In the genomic region with DNA sequence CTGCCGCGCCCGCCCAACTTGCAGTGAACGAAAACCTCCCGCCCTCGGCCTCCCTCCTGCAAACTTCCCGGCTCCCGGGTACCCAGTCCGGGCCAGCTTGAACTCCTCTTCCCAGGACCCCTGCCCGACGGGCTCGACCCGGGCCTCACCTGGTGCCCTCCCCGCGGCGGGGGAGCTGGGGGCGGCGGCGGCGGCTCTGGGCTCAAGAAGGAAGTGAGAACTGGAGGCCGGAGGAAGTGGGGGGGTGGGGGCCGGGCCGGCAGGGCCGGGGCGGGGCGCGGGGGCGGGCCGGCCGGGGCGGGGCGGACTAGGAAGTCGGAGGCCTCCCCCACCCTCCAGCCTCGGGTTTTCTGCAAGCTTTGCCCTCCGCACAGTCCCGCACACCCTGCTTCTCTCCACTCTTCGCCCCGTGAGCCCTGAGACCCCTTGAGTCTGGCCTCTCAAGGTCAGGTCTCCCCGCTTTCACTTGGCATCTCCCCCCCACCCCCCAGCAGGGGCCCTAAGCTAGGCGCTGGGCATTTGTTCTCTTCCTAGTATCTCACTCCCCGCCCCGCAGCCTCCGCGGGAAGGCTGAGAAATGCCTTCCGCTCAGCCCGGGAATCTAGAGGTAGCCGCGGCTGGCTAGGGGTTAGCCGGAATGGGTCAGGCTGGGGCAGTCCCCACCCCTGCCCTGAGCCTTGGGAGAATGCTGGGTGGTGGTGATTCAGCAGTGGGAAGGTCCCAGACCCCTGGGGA, we compare ENCODE assay signal across 8 mouse cellular contexts. TPM values are rescaled to one million over a fixed set of nuclear protein-coding genes. Genes with fewer than 3 reads are reported as not detected.
DNase-seq lines count a peak whose midpoint lies in the region; ATAC-seq and TF ChIP-seq lines count a peak whose summit lies in the region.

No protein-coding gene starts in this region.

- peak; percentile 88 for TF ChIP-seq POLR2A in bone marrow, adult 2 months (IDR thresholded peaks at IDR 0.05; ENCODE audit: borderline replicate concordance, control insufficient read depth, low read depth, low read length)

- peak overlapping the region; percentile 79 for H3K4me2 ChIP-seq in embryonic facial prominence, embryonic 15.5 days (replicated peaks)
- peak overlapping the region; percentile 98 for H3K4me2 ChIP-seq in liver, embryonic 15.5 days
- H3K4me2 ChIP-seq in stomach, embryonic 15.5 days = peak overlapping the region; percentile 88

- no peak for TF ChIP-seq CTCF in C2C12 (IDR thresholded peaks at IDR 0.05; ENCODE audit: control insufficient read depth, insufficient read depth, insufficient read length)
- TF ChIP-seq CTCF in bone marrow, adult 2 months (IDR thresholded peaks at IDR 0.05; ENCODE audit: control insufficient read depth, insufficient read depth, low read length) = no peak

- H3K4me1 ChIP-seq in bone marrow, adult 2 months (ENCODE audit: control insufficient read depth, insufficient read depth, low read length) = peaks cover 1% of the 10 kb centered on the region
- H3K4me1 ChIP-seq in embryonic facial prominence, embryonic 15.5 days = peaks cover 42% of the 10 kb centered on the region
- peaks cover 48% of the 10 kb centered on the region for H3K4me1 ChIP-seq in heart, embryonic 10.5 days
- peaks cover 73% of the 10 kb centered on the region for H3K4me1 ChIP-seq in liver, embryonic 15.5 days (replicated peaks)
- H3K4me1 ChIP-seq in stomach, embryonic 15.5 days = peaks cover 47% of the 10 kb centered on the region

- H3K79me3 ChIP-seq in C2C12 (ENCODE audit: low read depth) = peaks cover 42% of the 10 kb centered on the region

- peak overlapping the region; percentile 100 for H3K27ac ChIP-seq in bone marrow, adult 2 months (ENCODE audit: control insufficient read depth, insufficient read depth, low read depth, low read length, poor library complexity)
- peak overlapping the region; percentile 99 for H3K27ac ChIP-seq in embryonic facial prominence, embryonic 15.5 days (replicated peaks)
- peak overlapping the region; percentile 98 for H3K27ac ChIP-seq in heart, embryonic 10.5 days
- H3K27ac ChIP-seq in liver, embryonic 15.5 days (replicated peaks) = peak overlapping the region; percentile 98
- H3K27ac ChIP-seq in stomach, embryonic 15.5 days = peak overlapping the region; percentile 99

- peak overlapping the region; percentile 60 for H3K4me3 ChIP-seq in C2C12 (ENCODE audit: insufficient read depth, poor library complexity, severe bottlenecking)
- peak overlapping the region; percentile 98 for H3K4me3 ChIP-seq in bone marrow, adult 2 months (replicated peaks; ENCODE audit: control insufficient read depth, low read depth, low read length)
- peak overlapping the region; percentile 84 for H3K4me3 ChIP-seq in embryonic facial prominence, embryonic 15.5 days (replicated peaks)
- H3K4me3 ChIP-seq in heart, embryonic 10.5 days = peak overlapping the region; percentile 91
- peak overlapping the region; percentile 95 for H3K4me3 ChIP-seq in liver, embryonic 15.5 days (replicated peaks)
- peak overlapping the region; percentile 90 for H3K4me3 ChIP-seq in stomach, embryonic 15.5 days (replicated peaks)

- peak; percentile 87 for ATAC-seq in embryonic facial prominence, embryonic 15.5 days (ENCODE audit: insufficient number of reproducible peaks, low FRiP score, low TSS enrichment, low read depth)
- peak; percentile 80 for ATAC-seq in liver, embryonic 15.5 days (ENCODE audit: insufficient read depth)
- ATAC-seq in stomach, embryonic 15.5 days (ENCODE audit: insufficient read depth, low FRiP score, low read depth) = peak; percentile 79

- H3K9me3 ChIP-seq in embryonic facial prominence, embryonic 15.5 days (replicated peaks) = no peaks in the 10 kb centered on the region
- H3K9me3 ChIP-seq in heart, embryonic 10.5 days = no peaks in the 10 kb centered on the region
- H3K9me3 ChIP-seq in liver, embryonic 15.5 days (replicated peaks) = no peaks in the 10 kb centered on the region
- no peaks in the 10 kb centered on the region for H3K9me3 ChIP-seq in stomach, embryonic 15.5 days

- DNase-seq in heart, embryonic 10.5 days (ENCODE audit: low spot score) = peak; percentile 93
- peak; percentile 73 for DNase-seq in kidney, adult 9 months
- peak; percentile 68 to 74 for DNase-seq in natural killer cell, adult 2 months (ENCODE audit: low spot score in 2 of 2)

- no peaks in the 10 kb centered on the region for H3K36me3 ChIP-seq in C2C12 (ENCODE audit: control insufficient read depth, insufficient read depth)
- H3K36me3 ChIP-seq in embryonic facial prominence, embryonic 15.5 days = no peaks in the 10 kb centered on the region
- no peaks in the 10 kb centered on the region for H3K36me3 ChIP-seq in heart, embryonic 10.5 days
- H3K36me3 ChIP-seq in liver, embryonic 15.5 days (replicated peaks) = no peaks in the 10 kb centered on the region; the same call in 1 of the 2 replicates
- H3K36me3 ChIP-seq in stomach, embryonic 15.5 days = no peaks in the 10 kb centered on the region

- peaks cover 49% of the 10 kb centered on the region for H3K79me2 ChIP-seq in C2C12 (ENCODE audit: control insufficient read depth, insufficient read depth)

- peak overlapping the region; percentile 92 for H3K9ac ChIP-seq in embryonic facial prominence, embryonic 15.5 days
- peak overlapping the region; percentile 91 for H3K9ac ChIP-seq in liver, embryonic 15.5 days
- peak overlapping the region; percentile 92 for H3K9ac ChIP-seq in stomach, embryonic 15.5 days

- peak overlapping the region; percentile 91 for H3ac ChIP-seq in C2C12 (ENCODE audit: control insufficient read depth, insufficient read length, low read depth)

- WGBS in bone marrow, adult 2 months = under 1% methylated on average over 49 of the region's 49 CpGs
- WGBS in embryonic facial prominence, embryonic 15.5 days = under 1% methylated on average over 37 of the region's 49 CpGs
- 1% methylated on average over 40 of the region's 49 CpGs for WGBS in heart, embryonic 10.5 days
- WGBS in liver, embryonic 15.5 days (ENCODE audit: insufficient replicate concordance) = under 1% methylated on average over 45 of the region's 49 CpGs
- under 1% methylated on average over 38 of the region's 49 CpGs for WGBS in stomach, embryonic 15.5 days

- no peaks in the 10 kb centered on the region for H3K27me3 ChIP-seq in C2C12 (ENCODE audit: control insufficient read depth, insufficient read depth, insufficient read length)
- H3K27me3 ChIP-seq in embryonic facial prominence, embryonic 15.5 days = no peaks in the 10 kb centered on the region
- H3K27me3 ChIP-seq in heart, embryonic 10.5 days (ENCODE audit: insufficient read depth, poor library complexity, severe bottlenecking) = no peaks in the 10 kb centered on the region
- H3K27me3 ChIP-seq in liver, embryonic 15.5 days = no peaks in the 10 kb centered on the region
- no peaks in the 10 kb centered on the region for H3K27me3 ChIP-seq in stomach, embryonic 15.5 days (replicated peaks)

TF ChIP-seq in C2C12, 6 proteins besides CTCF, POLR2A, EP300 and RAD21:
- TF ChIP-seq FOSL1 (IDR thresholded peaks at IDR 0.05; ENCODE audit: insufficient read depth, low read length, poor library complexity, severe bottlenecking) (no peak), MAX (IDR thresholded peaks at IDR 0.05) (no peak), USF1 (IDR thresholded peaks at IDR 0.05; ENCODE audit: low read depth) (no peak), MYOG (IDR thresholded peaks at IDR 0.05; ENCODE audit: control insufficient read depth, extremely low read depth, insufficient read length) (no peak), MYOD1 (IDR thresholded peaks at IDR 0.05; ENCODE audit: control insufficient read depth, insufficient read length, low read depth) (no peak), CEBPB (IDR thresholded peaks at IDR 0.05; ENCODE audit: low read depth) (no peak)

RNA-seq across cellular contexts. Expression of gene Rhog, which starts 5.8 kb away (rescaled TPM):
- polyA plus RNA-seq in C2C12 (2012; fragmentation: generic; extraction: Trizol) = 95.1 TPM
- polyA plus RNA-seq in bone marrow, adult 2 months (2011; ENCODE audit: insufficient read depth, insufficient read length, low replicate concordance, missing spikeins) = 89.0 and 95.2 TPM in 2 replicates
- 69.9 and 70.3 TPM in 2 replicates for polyA plus RNA-seq in embryonic facial prominence, embryonic 15.5 days (2015; fragmentation: Nextera tagmentation; extraction: Ambion mirVana)
- polyA plus RNA-seq in heart, embryonic 10.5 days (2016; fragmentation: Nextera tagmentation; extraction: Ambion mirVana) = 42.8 and 48.9 TPM in 2 replicates
- polyA plus RNA-seq in liver, embryonic 15.5 days (2015; fragmentation: Nextera tagmentation; extraction: Ambion mirVana) = 57.4 and 62.3 TPM in 2 replicates
- polyA plus RNA-seq in stomach, embryonic 15.5 days (2015; fragmentation: Nextera tagmentation; extraction: Ambion mirVana) = 58.4 and 67.7 TPM in 2 replicates

RNA-seq across cellular contexts. Expression of gene Stim1, which starts 17.5 kb away (rescaled TPM):
- 8.6 TPM for polyA plus RNA-seq in C2C12 (2012; fragmentation: generic; extraction: Trizol)
- 12.8 and 24.8 TPM in 2 replicates for polyA plus RNA-seq in bone marrow, adult 2 months (2011; ENCODE audit: insufficient read depth, insufficient read length, low replicate concordance, missing spikeins)
- 39.9 and 42.1 TPM in 2 replicates for polyA plus RNA-seq in embryonic facial prominence, embryonic 15.5 days (2015; fragmentation: Nextera tagmentation; extraction: Ambion mirVana)
- polyA plus RNA-seq in heart, embryonic 10.5 days (2016; fragmentation: Nextera tagmentation; extraction: Ambion mirVana) = 15.1 and 16.6 TPM in 2 replicates
- 14.9 and 16.5 TPM in 2 replicates for polyA plus RNA-seq in liver, embryonic 15.5 days (2015; fragmentation: Nextera tagmentation; extraction: Ambion mirVana)
- 26.5 TPM in 2 replicates for polyA plus RNA-seq in stomach, embryonic 15.5 days (2015; fragmentation: Nextera tagmentation; extraction: Ambion mirVana)

RNA-seq across cellular contexts. Expression of gene Pgap2, which starts 40.1 kb away (rescaled TPM):
- polyA plus RNA-seq in C2C12 (2012; fragmentation: generic; extraction: Trizol) = 22.6 TPM
- polyA plus RNA-seq in bone marrow, adult 2 months (2011; ENCODE audit: insufficient read depth, insufficient read length, low replicate concordance, missing spikeins) = 6.9 and 24.4 TPM in 2 replicates
- polyA plus RNA-seq in embryonic facial prominence, embryonic 15.5 days (2015; fragmentation: Nextera tagmentation; extraction: Ambion mirVana) = 94.2 and 94.5 TPM in 2 replicates
- 49.0 and 54.0 TPM in 2 replicates for polyA plus RNA-seq in heart, embryonic 10.5 days (2016; fragmentation: Nextera tagmentation; extraction: Ambion mirVana)
- polyA plus RNA-seq in liver, embryonic 15.5 days (2015; fragmentation: Nextera tagmentation; extraction: Ambion mirVana) = 22.2 and 23.5 TPM in 2 replicates
- polyA plus RNA-seq in stomach, embryonic 15.5 days (2015; fragmentation: Nextera tagmentation; extraction: Ambion mirVana) = 96.3 and 99.2 TPM in 2 replicates

RNA-seq across cellular contexts. Expression of gene Nup98, which starts 40.1 kb away (rescaled TPM):
- polyA plus RNA-seq in C2C12 (2012; fragmentation: generic; extraction: Trizol) = 23.0 TPM
- polyA plus RNA-seq in bone marrow, adult 2 months (2011; ENCODE audit: insufficient read depth, insufficient read length, low replicate concordance, missing spikeins) = 10.4 and 18.9 TPM in 2 replicates
- 29.4 and 31.8 TPM in 2 replicates for polyA plus RNA-seq in embryonic facial prominence, embryonic 15.5 days (2015; fragmentation: Nextera tagmentation; extraction: Ambion mirVana)
- 36.6 and 36.7 TPM in 2 replicates for polyA plus RNA-seq in heart, embryonic 10.5 days (2016; fragmentation: Nextera tagmentation; extraction: Ambion mirVana)
- polyA plus RNA-seq in liver, embryonic 15.5 days (2015; fragmentation: Nextera tagmentation; extraction: Ambion mirVana) = 13.4 and 13.5 TPM in 2 replicates
- 29.5 and 33.6 TPM in 2 replicates for polyA plus RNA-seq in stomach, embryonic 15.5 days (2015; fragmentation: Nextera tagmentation; extraction: Ambion mirVana)

Comparison
In these comparisons a context has a peak if more than half of its experiments do, and no peak if none do; other contexts are left out.
1. Peak in every context shown above with its lines: DNase-seq, ATAC-seq, H3K4me3 ChIP-seq and H3K27ac ChIP-seq.